Mouse (Mus musculus): ENCODE measurements at regions not wholly inside any gene's neighbourhood (a gene's known extent, or its start where the extent isn't known, plus 50 kb on each side); places are given as distances from the start of the nearest gene placed in this dataset.
A peak's percentile ranks its signal among the peaks of the same experiment; 100 is the strongest.

DNA sequence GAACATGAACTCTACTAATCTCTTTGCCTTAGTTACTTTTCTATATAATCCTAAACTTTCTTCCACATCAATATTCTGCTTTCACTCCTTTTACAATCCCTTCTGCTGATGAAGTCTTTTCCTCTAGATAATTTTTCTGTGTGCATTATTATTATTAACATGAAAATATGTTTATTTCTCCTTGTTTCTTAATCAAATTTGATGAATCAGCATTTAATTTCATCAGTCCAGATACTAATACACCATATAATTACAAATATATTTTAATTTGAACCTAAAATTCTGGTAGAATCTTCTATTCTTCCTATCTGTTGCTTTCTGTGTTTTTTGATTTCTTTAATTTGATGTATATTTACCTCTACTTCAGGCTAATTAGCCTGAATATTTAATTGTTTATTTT, 365.5 kb downstream of the Dcdc2c start:
- no peak for DNase-seq (ENCODE audit: extremely low read depth, insufficient read length, low spot score)

DNA sequence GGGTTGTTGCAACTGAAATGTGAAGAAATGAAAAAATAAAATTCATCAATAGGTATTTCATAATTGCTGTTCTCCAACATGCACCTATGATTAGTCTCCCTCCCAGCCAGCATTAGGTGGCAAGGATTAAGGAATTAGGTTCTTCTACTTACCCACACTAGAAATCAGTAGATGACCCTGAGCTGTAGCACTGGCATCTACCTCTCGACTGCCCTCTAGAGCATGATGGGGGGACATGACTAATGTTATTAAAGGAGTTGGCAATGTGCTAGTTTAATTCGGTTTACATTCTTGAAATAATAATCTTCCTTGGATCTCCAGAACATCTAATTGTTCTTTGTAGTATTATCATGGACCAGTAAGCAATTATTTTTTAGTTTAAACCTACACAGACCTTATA, 370.9 kb downstream of the Dcdc2c start:
- DNase-seq (ENCODE audit: extremely low read depth, insufficient read length, low spot score), result no peak

DNA sequence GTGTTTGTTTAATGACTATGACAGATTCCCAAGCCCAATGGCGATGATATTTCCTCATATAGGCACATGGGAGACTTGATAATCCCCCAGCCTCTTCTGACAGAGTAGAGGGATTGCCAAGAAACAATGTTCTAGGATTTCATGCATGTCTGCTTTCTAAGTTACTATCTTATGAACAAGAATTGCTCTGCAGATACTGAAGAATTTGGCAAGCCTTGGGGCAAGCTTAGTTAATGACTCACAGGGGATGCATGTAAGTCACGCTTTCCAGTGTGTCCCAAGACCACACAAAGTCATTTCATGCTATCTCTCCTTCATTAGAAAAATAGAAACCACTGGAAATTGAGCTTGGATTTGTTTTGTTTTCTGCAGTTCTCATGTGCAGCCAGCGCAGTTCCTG, 376.2 kb downstream of the Dcdc2c start:
- no peak for DNase-seq (ENCODE audit: extremely low read depth, insufficient read length, low spot score)

DNA sequence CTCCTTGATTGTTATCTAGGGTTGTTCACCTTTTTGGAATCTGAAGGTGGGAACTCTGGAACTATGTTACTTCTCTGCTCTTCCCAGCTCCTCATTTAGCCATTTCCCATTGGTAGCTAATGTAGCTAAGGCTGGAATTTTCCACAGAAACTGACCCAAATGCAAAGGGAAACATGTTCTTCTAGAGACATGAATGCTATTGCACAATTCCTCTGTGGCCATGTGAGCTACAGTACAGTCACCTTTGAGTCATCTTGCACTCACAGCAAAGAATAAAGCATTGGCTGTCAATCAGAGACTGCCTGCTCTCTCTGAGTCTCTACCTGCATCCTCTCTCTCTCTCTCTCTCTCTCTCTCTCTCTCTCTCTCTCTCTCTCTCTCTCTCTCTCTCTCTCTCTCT, 378.1 kb downstream of the Dcdc2c start:
- DNase-seq (ENCODE audit: extremely low read depth, insufficient read length, low spot score), result peak; percentile 19

DNA sequence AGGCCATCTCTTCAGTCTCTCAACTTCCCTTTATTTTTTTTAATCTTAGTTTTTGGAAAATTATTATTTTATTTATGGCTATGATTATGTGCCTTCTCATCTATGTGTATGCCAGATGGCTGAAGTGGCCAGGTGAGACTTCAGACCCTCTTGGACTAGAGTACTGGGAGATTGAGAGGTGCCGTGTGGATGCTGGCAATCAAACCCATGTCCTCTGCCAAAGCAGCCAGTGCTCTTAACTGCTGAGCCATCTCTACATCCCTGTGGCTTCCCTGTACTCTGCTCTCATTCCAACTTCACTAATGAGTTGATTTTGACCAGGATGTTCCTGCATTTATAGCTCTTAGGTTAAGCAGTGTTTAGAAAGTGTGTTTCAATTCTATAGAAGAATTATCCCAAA, 393.4 kb downstream of the Dcdc2c start:
- no peak for DNase-seq (ENCODE audit: extremely low read depth, insufficient read length, low spot score)

DNA sequence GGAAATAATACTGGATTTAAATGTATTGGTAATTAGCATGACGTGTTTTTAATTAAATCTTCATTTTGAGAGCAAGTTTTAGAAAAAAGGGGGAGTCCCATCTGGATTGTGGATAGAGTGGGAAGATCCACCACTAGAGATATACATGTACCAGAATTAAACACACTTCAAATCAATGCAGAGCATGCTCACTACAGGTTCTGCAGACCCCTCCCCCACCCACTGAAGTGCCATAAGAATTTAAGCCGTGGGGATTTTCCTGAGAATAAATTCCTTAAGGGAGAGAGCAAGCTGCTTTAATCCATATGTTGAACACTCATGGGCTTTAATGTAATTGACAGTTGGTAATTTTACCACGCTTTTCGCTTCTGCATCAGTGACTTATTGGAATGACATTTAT, 401.4 kb downstream of the Dcdc2c start:
- DNase-seq (ENCODE audit: extremely low read depth, insufficient read length, low spot score), result no peak

DNA sequence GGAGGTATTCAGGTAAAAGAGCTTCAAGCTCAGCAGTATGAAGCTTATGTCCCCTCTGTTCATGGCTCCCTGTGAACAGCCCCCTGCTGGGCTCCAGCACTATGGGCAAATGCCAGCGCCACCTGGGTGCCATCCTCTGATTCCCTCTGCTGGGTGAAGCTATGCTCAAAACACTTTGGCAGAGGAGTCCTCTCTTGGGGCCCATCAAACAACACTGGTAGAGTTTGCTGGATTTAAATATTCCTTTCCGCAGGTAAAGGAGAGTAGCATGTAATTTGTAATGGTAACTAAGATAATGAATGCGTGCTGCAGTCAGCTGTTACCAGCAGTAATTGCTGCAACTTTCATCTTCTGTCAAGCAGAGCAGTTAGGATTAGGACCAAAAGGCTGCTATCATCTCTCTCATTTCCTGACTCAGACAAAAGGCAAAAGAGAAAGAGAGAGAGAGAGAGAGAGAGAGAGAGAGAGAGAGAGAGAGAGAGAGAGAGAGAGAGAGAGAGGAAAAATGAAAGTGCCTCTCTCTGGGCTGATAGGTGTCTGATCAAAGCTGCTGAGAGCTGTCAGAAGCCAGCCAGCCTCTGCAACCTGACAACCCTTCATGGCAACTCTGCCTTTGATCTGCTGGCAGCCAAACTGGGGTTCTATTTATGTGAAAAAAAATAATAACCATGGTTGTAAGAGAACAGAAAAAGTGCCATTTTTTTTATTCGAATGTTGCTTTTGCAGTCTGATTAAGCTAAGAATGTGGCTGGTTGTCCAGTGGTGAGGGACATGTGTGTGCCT, 416.2 kb downstream of the Dcdc2c start:
- no peak for DNase-seq (ENCODE audit: extremely low read depth, insufficient read length, low spot score)

DNA sequence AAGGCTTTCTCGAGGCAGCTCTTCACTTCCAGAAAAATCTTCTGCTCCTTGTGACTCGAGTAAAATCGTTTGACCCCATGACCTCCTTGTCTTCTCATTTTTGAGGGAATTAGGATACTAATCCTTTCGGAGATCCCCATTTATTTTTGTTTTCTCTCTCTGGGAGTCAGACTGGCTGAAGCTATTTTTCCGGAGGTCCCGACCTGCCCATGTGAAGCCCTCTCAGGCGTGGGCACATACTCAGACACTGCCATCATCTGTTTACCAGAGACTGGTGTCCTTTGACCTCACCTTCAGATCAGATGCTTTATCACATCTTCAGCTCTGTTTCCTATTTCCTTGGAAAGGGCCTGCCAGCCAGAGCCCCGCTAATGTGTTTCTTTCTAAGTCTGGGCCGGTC, 429.4 kb downstream of the Dcdc2c start:
- no peak for DNase-seq (ENCODE audit: extremely low read depth, insufficient read length, low spot score)

DNA sequence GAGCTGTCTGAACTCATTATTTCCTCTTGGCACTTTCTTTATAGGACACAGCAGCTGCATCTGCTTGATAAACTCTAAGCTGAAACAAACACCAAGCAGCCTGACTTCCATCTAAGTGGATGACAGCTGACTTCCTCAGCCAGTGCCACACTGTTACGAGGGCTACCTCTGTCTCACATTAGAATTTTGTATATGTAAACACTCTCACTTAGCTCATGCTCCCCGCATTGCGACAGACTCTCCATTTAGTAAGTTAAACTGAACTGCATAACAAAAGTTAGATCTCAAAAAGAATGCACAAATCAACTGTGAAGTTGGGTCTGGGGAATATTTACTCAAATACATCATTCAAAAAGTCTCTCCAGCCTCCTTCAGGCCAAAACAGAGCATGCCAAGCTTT, 432.1 kb downstream of the Dcdc2c start:
- no peak for DNase-seq (ENCODE audit: extremely low read depth, insufficient read length, low spot score)

DNA sequence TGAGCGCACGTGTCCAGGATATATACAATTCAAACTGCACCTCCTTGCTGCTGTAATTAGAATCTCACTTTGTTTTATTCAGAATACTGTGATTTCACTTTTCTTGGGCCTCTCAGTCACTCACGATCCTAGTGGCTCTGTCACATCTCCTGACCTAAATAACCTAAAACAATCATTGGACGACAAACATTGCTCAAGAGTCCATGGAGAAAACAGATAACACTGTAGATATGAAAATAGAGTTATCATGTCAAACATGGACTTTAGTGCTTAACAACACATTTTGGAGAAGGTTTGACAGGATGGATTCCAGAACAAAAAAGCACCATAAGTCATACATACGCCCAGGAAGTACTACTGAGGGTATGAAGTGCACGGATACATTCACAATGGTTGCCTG, 461.5 kb downstream of the Dcdc2c start:
- no peak for DNase-seq (ENCODE audit: extremely low read depth, insufficient read length, low spot score)

DNA sequence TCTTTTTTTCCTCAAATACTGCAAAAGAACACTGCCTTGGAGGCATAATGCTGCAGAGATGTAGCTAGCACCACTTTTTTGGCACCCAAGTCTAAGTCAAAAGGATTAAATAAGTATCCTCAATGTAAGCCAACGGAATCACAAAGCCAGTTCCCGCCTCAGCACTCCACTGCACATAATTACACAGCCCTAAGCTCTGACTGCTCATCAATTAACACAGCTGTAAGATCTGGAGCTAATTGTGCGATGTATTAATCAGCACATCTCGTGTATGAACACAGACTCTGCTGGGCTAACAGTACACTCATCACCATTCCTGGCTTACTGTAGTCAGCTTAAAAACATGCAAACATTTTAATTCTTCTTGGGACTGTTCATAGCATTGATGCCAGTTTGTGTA, 466.7 kb downstream of the Dcdc2c start:
- no peak for DNase-seq (ENCODE audit: extremely low read depth, insufficient read length, low spot score)

DNA sequence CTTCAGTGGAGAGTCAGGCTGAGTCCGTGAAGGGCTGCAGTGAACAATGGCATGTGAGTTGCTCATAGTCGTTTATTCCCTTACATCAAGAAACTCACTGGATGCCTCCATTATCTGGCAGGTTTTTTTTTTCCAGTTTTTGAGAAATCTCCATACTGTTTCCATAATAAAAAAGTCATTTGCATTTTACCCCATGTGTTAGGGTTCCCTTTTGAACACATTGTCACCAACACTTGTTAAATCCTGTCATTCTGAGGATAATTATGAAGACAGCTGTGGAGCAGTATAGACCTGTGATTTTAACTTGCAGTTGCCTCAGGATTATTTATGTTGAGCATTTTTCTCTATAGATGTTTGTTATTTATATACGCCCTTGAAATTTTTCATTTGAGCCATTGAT, 475.6 kb downstream of the Dcdc2c start:
- DNase-seq (ENCODE audit: extremely low read depth, insufficient read length, low spot score), result no peak

DNA sequence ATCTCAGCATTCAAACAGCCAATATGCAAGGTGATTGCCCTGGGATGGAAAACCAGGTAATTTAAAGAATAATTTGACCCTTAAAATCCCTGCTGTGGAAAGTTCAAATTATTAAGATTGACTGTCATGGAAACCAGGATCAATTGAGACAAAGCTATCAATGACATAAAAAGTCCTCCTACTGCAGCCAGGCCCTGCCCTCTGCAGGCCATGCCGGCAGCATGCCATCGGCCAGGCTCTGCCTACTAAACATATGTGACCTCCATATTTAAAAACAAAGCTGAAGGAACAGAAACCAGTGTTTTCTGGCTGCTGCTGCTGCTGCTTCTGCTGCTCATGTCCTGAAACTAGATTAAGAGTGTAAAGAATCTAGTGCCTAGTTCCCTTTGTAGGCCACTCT, 483.6 kb downstream of the Dcdc2c start:
- DNase-seq (ENCODE audit: extremely low read depth, insufficient read length, low spot score), result no peak

DNA sequence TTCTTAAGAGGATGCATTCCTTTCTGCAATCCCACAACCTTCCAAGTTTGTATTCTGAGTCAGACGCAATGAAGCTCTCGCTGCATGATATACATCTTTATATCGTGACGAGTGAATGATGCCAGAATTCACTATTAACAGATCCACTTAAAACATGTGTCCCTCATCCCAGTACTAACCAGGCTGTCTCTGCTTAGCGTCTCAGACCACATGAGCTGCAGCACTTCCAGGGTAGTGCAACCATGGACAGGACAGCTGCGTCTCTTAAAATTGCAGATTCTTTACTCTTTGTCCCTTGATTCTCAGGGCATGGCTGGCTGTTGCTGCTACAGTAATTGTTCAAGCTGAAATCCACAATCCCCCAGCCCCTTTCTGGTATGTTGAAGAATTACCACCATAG, 491.9 kb downstream of the Dcdc2c start:
- DNase-seq (ENCODE audit: extremely low read depth, insufficient read length, low spot score), result no peak

DNA sequence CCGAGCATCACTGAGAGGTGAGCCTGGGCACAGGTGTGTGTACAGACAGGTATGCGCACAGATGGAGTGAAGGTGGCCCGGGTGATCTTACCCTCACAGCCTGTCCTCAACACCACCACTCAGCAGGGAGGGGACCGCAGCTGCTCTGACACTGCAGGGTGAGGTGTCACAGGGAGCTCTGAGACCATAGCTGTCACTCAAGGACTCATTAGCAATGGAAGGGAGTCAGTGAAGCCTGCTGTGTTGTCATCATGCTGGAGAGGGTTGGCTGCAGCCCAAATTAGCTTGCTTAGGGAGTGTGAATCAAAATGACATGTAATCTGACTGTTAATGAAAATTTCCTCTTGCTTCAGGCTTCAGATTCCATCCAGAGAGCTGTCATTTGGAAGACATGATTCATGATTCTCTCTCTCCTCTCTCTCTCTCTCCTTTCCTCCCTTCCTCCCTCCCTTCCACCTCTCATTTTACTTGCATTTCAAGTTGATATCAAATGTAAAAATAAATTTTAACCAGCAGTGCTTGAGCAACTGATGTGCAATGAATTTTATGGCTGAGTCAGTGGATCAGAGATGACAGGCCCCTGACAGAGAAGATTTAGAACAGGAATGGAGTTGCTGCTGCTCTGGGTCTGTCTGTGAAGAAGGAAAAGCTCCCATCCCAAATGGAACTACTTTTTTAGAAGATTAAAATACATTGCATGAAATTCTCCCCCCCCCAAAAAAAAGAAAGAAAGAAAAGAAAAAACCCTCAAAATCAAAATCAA, 496.5 kb downstream of the Dcdc2c start:
- no peak for DNase-seq (ENCODE audit: extremely low read depth, insufficient read length, low spot score)

DNA sequence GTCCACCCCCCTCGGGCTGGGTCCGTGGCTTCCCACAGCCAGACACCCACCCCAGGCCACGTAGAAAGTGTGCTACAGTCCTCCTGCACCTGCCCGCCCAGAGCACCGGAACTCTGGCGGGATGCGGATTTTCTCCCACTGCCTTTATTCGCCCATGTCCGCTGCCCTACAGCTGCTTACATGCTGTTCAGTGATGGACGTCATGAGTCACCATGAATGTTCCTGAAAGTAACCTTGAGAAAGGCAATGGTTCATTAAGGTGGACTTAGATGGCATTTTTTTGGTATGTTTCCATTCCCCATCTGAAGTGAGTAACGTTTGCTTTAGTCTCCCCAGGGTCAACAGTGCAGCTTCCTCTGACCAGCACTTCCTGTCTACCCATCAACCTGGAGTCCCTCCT, 497.8 kb downstream of the Dcdc2c start:
- no peak for DNase-seq (ENCODE audit: extremely low read depth, insufficient read length, low spot score)

DNA sequence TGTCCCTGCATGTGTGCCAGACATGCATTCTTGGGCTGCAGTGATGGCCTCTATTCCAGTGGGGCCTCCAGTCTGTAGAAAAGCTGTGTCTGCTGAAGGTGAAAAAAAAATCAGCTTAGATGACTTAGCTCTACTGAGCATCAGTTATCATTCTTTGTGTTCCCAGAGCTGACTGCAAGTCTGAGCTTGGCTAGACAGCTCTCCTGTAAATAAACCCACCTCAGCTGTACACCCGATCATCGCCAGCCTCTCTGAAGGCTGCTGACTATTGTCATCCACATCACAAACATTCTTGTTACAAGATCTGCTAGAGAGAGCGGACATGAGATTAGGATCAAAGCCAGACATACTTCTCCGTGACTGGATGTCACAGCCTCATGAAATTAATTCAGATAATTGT, 504.2 kb downstream of the Dcdc2c start:
- DNase-seq (ENCODE audit: extremely low read depth, insufficient read length, low spot score), result no peak

DNA sequence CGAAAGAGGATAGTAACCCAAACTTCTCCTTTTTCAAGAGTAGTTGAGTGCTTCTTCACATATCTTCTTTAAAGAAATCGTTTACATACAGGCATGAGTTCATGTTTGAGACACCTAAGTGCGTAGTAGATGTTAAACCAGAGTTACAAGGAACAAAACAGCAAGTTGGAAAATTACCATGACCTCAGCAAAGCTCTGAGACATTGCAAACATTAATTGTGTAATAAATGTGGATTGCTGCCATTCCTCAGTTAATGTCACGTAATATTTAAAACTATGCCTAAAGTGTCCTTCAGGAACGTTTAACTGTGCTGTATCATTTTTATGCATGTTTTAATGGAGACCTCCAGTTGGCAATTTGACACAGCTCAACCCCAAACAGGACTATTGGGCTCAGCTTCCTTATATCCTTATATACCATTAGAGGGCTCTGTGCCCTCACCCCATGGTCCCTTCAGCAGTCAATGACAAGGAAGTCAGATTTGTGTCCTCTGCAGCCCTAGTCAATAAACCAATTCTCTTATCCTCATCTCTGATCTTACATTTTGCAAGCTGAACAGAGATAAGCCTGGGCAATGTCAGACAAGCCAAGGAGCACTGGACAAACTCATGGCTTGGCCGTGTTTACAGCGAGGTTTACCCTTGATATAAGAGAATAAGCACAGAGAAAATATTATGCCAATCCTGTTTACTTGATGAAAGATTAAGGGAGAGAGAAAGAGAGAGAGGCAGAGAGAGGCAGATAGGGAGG, 513.9 kb downstream of the Dcdc2c start:
- no peak for DNase-seq (ENCODE audit: extremely low read depth, insufficient read length, low spot score)

DNA sequence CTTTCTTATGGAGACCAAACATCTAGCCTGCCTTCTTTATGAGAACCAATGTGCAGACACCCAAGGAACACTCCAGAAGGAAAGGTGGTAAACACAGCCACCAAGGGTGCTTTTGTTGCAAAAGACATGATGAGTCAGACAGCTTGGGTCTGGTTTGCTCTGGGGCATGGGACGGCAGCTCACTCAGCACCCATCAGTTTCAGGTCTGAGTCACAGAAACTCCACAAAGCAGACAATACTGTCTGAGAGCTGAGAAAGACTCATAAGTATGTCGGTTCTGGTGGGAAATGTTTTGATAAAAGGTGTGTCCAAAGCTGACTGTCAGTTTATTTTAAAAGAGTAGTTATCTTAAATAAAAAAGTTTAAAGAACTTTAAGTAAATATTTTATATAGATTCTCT, 553.0 kb downstream of the Dcdc2c start:
- no peak for DNase-seq (ENCODE audit: extremely low read depth, insufficient read length, low spot score)

DNA sequence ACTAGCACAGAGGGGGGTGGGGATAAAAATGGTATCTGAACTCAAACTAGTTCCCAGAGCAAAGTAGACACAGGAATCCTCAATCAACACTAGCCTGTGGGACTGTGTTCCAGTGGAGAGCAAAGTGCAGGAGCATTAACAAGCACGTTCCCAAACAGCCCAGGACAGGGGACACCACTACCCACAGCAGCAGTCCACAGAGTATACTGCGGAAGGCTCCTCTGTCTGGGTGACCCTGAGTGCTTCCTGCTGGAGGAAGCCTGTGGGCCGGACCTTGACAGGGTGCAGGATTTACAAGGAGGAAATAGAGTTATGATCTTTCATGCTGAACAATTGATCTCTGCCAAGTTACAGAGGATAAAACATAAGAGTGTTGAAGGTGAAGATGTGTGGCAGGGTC, 560.0 kb downstream of the Dcdc2c start:
- DNase-seq (ENCODE audit: extremely low read depth, insufficient read length, low spot score), result no peak

DNA sequence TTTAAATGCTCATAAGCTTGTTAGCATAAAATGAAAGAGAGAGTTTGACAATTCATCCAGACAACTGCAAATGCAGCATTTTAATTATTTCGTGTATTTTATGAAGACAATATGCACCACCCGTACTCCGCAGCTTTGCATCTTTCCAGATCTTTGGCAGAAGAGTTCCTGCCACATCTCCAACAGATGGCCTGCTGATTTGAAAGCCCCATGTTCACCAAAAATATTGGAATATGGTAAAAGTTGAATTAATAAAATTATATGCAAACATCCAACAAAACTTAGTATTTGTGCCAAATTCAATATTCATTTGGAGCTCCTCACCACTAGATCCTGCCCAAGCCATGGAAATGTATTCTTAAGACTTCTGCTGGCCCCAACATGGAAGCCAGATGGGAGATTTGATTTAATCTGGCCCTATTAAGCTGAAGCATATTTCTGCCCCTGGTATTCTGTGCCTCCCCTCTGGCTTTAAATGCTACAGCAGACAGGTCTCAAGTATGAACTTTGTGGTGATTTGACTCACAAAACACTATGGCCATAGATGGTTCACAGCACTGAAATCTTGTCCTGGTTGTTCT, 567.8 kb downstream of the Dcdc2c start:
- no peak for DNase-seq (ENCODE audit: extremely low read depth, insufficient read length, low spot score)
